Mouse (Mus musculus) naive thymus-derived CD4-positive, alpha-beta T cell, adult 5 months (primary cell): ENCODE results near the gene Agl. TPM values are rescaled to one million over a fixed set of nuclear protein-coding genes. Genes with fewer than 3 reads are reported as not detected.

ENCODE experiments used
- polyA plus RNA-seq: library from polyadenylated mRNA; unstranded; fragments of 100-300 nt; shearing (Covaris generic); gene quantifications from one replicate; pipeline ENCODE4 v1.2.1, GENCODE M21; 2017

Gene Agl
- 3.6 TPM for polyA plus RNA-seq

DNA sequence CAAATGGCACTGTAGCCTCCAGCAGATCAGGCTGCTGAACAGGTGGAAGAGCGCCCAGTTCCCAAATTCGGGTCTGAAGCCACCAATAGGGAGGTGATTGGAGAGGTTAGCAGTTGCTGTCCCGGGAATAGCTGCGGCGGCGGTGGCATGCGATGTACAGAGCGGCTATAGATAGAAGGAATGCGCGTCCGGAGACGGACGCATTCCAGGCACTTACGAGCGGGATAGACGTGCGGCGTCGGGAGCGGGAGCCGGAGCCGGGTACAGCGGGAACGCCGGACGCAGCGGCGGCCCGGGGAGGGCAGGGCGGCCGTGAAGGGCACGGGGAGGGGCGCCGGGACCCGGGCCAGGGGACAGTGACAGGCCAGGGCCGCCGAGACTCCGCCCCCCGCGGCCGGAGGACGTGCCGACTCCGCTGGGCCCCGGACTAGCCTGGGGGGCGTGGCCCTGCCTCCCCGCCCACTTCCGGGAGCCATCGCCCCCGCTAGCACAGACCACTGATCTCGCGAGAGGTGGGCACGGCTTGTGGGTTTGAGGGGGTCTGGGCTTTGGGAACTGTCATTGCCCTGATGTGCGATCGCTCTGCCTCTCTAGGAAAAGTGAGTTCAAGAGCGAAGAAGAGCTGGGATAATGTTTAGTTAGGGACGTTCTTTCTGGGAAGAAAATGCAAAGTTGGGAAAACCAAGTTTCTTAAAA lies at the start of gene Agl:
Gene Agl (minus strand): TSS at position 356 of the 696 bp plus-strand sequence.

DNA sequence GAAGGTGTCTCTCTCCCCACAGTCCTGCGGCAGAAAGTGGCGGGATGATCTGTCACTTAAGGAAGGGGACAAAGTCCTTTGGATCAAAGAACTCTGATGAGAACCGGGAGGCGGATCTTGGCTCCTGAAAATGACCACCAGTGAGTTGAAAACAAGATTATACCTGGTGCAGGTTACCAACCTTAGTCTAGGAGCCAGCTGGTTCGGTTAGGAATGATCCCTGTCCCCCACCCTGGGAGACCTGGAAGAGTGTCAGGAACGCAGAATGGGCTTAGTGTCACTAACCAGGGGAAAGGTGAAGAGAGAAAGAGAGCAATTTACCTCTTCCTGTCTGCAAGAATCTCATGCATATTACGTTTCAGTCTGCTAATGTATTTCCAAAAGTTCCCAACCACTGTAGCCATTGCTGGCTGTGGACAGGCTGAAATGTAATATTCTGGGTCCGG lies 95.5 kb downstream of the Agl start, which contains the start of gene Slc35a3:
Gene Slc35a3 (minus strand): TSS at position 396 of the 446 bp plus-strand sequence.

Other genes starting within 250 kb of the Agl start
- 0.41 TPM for gene Lrrc39, start 245.2 kb downstream of the Agl start, polyA plus RNA-seq
- gene Sass6, start 213.2 kb downstream of the Agl start, polyA plus RNA-seq = 4.4 TPM
- gene Trmt13, start 193.6 kb downstream of the Agl start, polyA plus RNA-seq = 42.9 TPM
- gene Mfsd14a, start 145.5 kb downstream of the Agl start, polyA plus RNA-seq = 136 TPM
- not detected for gene Gm43191, start 126.9 kb downstream of the Agl start, polyA plus RNA-seq
- gene Slc35a3, start 95.3 kb downstream of the Agl start, polyA plus RNA-seq = 21.3 TPM
- 15.5 TPM for gene Frrs1, start 51.3 kb upstream of the Agl start, polyA plus RNA-seq
- not detected for gene 4930455H04Rik, start 160.1 kb upstream of the Agl start, polyA plus RNA-seq
- 0.22 TPM for gene Palmd, start 160.8 kb upstream of the Agl start, polyA plus RNA-seq